Mouse (Mus musculus): ENCODE results near the gene Olfr211. TPM values are rescaled to one million over a fixed set of nuclear protein-coding genes. Genes with fewer than 3 reads are reported as not detected.

The Olfr211 gene
- total and polyA plus RNA-seq, 3 experiments, result not detected

DNA sequence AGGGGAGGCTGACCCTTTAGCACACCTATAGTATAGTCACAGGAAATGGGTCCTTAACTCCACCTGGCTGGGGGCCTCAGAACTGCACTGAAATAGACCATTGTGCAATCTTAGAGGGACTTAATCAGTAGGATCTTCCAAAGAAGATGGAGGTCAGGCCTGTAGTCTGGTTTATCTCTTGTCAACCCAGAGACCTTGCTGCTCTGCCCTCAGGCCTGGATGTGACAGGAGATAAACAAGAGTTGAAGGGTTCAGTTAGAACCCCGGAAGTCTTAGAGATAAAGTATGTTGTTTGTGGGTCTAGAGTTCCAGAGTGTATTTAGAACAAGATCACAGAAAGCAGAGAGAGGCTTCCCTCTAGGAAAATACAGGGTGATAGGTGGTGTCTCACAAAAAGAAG, 32.4 kb upstream of the Olfr211 start (continued):
- TF ChIP-seq ZNF384 (IDR thresholded peaks at IDR 0.05; ENCODE audit: low read depth, low read length), result 0 out of 2 replicates have a peak, but pooled peaks have one; percentile 30
- no peak for TF ChIP-seq USF2 (IDR thresholded peaks at IDR 0.05; ENCODE audit: borderline replicate concordance in 1 of 2, insufficient read depth in 1 of 2, low read depth in 1 of 2, low read length in 2 of 2)
- 0 out of 2 replicates have a peak, but pooled peaks have one; percentile 4 for TF ChIP-seq ZC3H11A (IDR thresholded peaks at IDR 0.05; ENCODE audit: low read depth, low read length)
- TF ChIP-seq CHD1 (IDR thresholded peaks at IDR 0.05; ENCODE audit: low read depth, low read length), result no peak
- TF ChIP-seq HCFC1 (IDR thresholded peaks at IDR 0.05; ENCODE audit: low read depth, low read length), result peak; percentile 62; the same call in 1 of the 2 replicates
- peak; percentile 27; the same call in 1 of the 2 replicates for TF ChIP-seq BHLHE40 (IDR thresholded peaks at IDR 0.05; ENCODE audit: borderline replicate concordance, low read depth, low read length)
- no peak for TF ChIP-seq TBP (IDR thresholded peaks at IDR 0.05; ENCODE audit: low read depth, low read length)
- TF ChIP-seq JUND (IDR thresholded peaks at IDR 0.05; ENCODE audit: low read depth, low read length), result no peak
- TF ChIP-seq NRF1 (IDR thresholded peaks at IDR 0.05; ENCODE audit: insufficient read depth, low read depth, low read length, poor library complexity, severe bottlenecking), result no peak
- TF ChIP-seq MAX (IDR thresholded peaks at IDR 0.05; ENCODE audit: low read length), result no peak
- TF ChIP-seq POLR2AphosphoS2 (IDR thresholded peaks at IDR 0.05; ENCODE audit: low read length), result no peak
- no peak for TF ChIP-seq ZKSCAN1 (IDR thresholded peaks at IDR 0.05; ENCODE audit: low read depth, low read length)
- no peak for TF ChIP-seq CHD2 (IDR thresholded peaks at IDR 0.05; ENCODE audit: low read length)

DNA sequence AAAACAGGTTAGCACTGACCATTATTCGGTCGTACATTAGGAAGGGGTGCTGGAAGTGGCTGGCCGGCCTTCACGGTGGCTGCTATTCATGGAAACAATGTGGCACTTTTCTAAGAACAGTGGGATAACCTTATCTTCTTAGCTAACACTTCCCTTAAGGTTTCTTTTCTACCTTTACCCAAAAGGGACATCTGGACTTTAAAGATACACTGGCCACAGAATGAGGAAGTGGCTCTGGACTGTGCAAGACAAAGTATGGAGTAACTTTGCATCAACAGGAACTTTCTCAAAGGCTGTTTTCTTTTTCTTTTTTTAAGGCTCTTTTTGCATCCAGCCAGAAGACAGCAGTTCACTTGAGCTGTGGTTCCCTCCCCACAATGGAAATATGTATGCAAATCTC, 30.2 kb upstream of the Olfr211 start:
- Histone ChIP-seq H3K27ac (ENCODE audit: control insufficient read depth, low read depth, low read length) (peak overlapping the region; percentile 70), H3K4me1 (ENCODE audit: control insufficient read depth in 1 of 2, insufficient read depth in 2 of 2, low read length in 2 of 2) (peaks cover 34 to 48% of the 10 kb centered on the region in 2 experiments)

More for the DNA sequence above, 30.2 kb upstream of the Olfr211 start:
- no peaks in the 10 kb centered on the region for H3K9me3 ChIP-seq (replicated peaks; ENCODE audit: insufficient read depth, low read length)
- no peaks in the 10 kb centered on the region for H3K27me3 ChIP-seq (ENCODE audit: control insufficient read depth in 1 of 2, insufficient read depth in 2 of 2, low read length in 2 of 2)
- peak; percentile 62 for DNase-seq (ENCODE audit: low read depth, low spot score)
- H3K79me2 ChIP-seq (ENCODE audit: control insufficient read depth, insufficient read depth, low read length, poor library complexity), result no peaks in the 10 kb centered on the region
- TF ChIP-seq RAD21 (IDR thresholded peaks at IDR 0.05; ENCODE audit: low read depth, low read length) (no peak), ELF1 (IDR thresholded peaks at IDR 0.05; ENCODE audit: low read depth, low read length) (0 out of 2 replicates have a peak, but pooled peaks have one; percentile 25), EP300 (IDR thresholded peaks at IDR 0.05; ENCODE audit: low read depth in 1 of 2, low read length in 2 of 2) (peak; percentile 82 to 89), GATA1 (IDR thresholded peaks at IDR 0.05; ENCODE audit: low read depth, low read length) (peak; percentile 74), ZNF384 (IDR thresholded peaks at IDR 0.05; ENCODE audit: low read depth, low read length) (0 out of 2 replicates have a peak, but pooled peaks have one; percentile 41), MYB (IDR thresholded peaks at IDR 0.05; ENCODE audit: low read depth, low read length) (no peak), MXI1 (IDR thresholded peaks at IDR 0.05; ENCODE audit: low read depth, low read length) (no peak), UBTF (IDR thresholded peaks at IDR 0.05; ENCODE audit: borderline replicate concordance, insufficient read depth, low read depth, low read length) (no peak), USF2 (IDR thresholded peaks at IDR 0.05; ENCODE audit: borderline replicate concordance in 1 of 2, insufficient read depth in 1 of 2, low read depth in 1 of 2, low read length in 2 of 2) (no peak), TAL1 (IDR thresholded peaks at IDR 0.05; ENCODE audit: low read length) (peak; percentile 91), POLR2AphosphoS5 (IDR thresholded peaks at IDR 0.05; ENCODE audit: borderline replicate concordance, low read depth, low read length) (no peak), MYC (IDR thresholded peaks at IDR 0.05; ENCODE audit: low read depth, low read length) (0 out of 2 replicates have a peak, but pooled peaks have one; percentile 26), ZC3H11A (IDR thresholded peaks at IDR 0.05; ENCODE audit: low read depth, low read length) (no peak), TCF12 (IDR thresholded peaks at IDR 0.05; ENCODE audit: low read depth, low read length) (peak; percentile 85), CTCF (IDR thresholded peaks at IDR 0.05 in 2 of 3, conservative IDR thresholded peaks at IDR 0.05 in 1 of 3; ENCODE audit: control insufficient read depth in 1 of 3, insufficient read depth in 1 of 3, low read depth in 2 of 3, low read length in 3 of 3, poor library complexity in 1 of 3, severe bottlenecking in 1 of 3) (no peak), MAFK (IDR thresholded peaks at IDR 0.05; ENCODE audit: borderline replicate concordance, low read depth, low read length) (no peak), RCOR1 (IDR thresholded peaks at IDR 0.05; ENCODE audit: low read depth, low read length) (peak; percentile 31; the same call in 1 of the 2 replicates), SMC3 (IDR thresholded peaks at IDR 0.05; ENCODE audit: low read depth, low read length) (no peak), MEF2A (IDR thresholded peaks at IDR 0.05; ENCODE audit: extremely low read depth, insufficient replicate concordance, low read depth, low read length, poor library complexity, severe bottlenecking) (no peak), SIN3A (IDR thresholded peaks at IDR 0.05; ENCODE audit: low read length) (0 out of 2 replicates have a peak, but pooled peaks have one; percentile 28), ETS1 (IDR thresholded peaks at IDR 0.05; ENCODE audit: low read depth, low read length) (peak; percentile 58; the same call in 1 of the 2 replicates), GABPA (IDR thresholded peaks at IDR 0.05; ENCODE audit: low read depth, low read length) (no peak)
- H3K4me3 ChIP-seq (ENCODE audit: control insufficient read depth in 1 of 2, insufficient read depth in 1 of 2, low read depth in 2 of 2, low read length in 2 of 2), result no peak overlapping the region
- peaks cover 0 to 40% of the 10 kb centered on the region in 2 experiments; a peak in 2 of 4 replicates for H3K36me3 ChIP-seq (ENCODE audit: control insufficient read depth in 1 of 2, insufficient read depth in 2 of 2, low read length in 2 of 2)
- H3K9ac ChIP-seq (ENCODE audit: control insufficient read depth, low read depth, low read length, poor library complexity, severe bottlenecking), result no peak overlapping the region
